Mouse (Mus musculus) ES-Bruce4 (cell line): Measurements from ENCODE around the gene Olfr648. TPM values are rescaled to one million over a fixed set of nuclear protein-coding genes. Genes with fewer than 3 reads are reported as not detected.

Experiments used
- H3K27ac ChIP-seq: 2 replicates; pipeline ENCODE4 v1.5.1; 2012; ENCODE audit warnings: low read length, inconsistent platforms; ENCODE audit not compliant: insufficient read depth
- H3K27me3 ChIP-seq: 2 replicates; pipeline ENCODE4 v1.6.1; 2012; ENCODE audit warnings: mild to moderate bottlenecking, low read length, inconsistent platforms; ENCODE audit not compliant: control insufficient read depth, poor library complexity, insufficient read depth, severe bottlenecking
- H3K36me3 ChIP-seq: 2 replicates; pipeline ENCODE4 v1.6.1; 2012; ENCODE audit warnings: inconsistent platforms, mild to moderate bottlenecking, low read length, moderate library complexity; ENCODE audit not compliant: control insufficient read depth, poor library complexity, insufficient read depth, severe bottlenecking
- H3K4me1 ChIP-seq: one replicate; pipeline ENCODE4 v1.8.1; 2011; ENCODE audit warnings: low read length; ENCODE audit not compliant: control insufficient read depth, insufficient read depth
- H3K4me3 ChIP-seq: 2 replicates; pipeline ENCODE4 v1.5.1; 2011; ENCODE audit warnings: low read depth, mild to moderate bottlenecking, low read length
- H3K9ac ChIP-seq: 2 replicates; pipeline ENCODE4 v1.6.1; 2012; ENCODE audit warnings: low read depth, mild to moderate bottlenecking, inconsistent platforms; ENCODE audit not compliant: poor library complexity, severe bottlenecking
- H3K9me3 ChIP-seq: replicated peaks from 2 replicates; pipeline ENCODE4 v1.6.1; 2012; ENCODE audit warnings: mild to moderate bottlenecking, low read length, inconsistent platforms; ENCODE audit not compliant: control insufficient read depth, poor library complexity, insufficient read depth, severe bottlenecking
- CTCF ChIP-seq: IDR thresholded peaks from one replicate; pipeline ENCODE4 v1.8.1; 2011; ENCODE audit warnings: low read depth, low read length
- EP300 ChIP-seq: IDR thresholded peaks from 2 replicates; pipeline ENCODE4 v1.6.1; 2011; ENCODE audit warnings: low read depth, low read length; ENCODE audit not compliant: insufficient read depth
- POLR2A ChIP-seq: IDR thresholded peaks from one replicate; pipeline ENCODE4 v1.8.1; 2011; ENCODE audit warnings: low read length; ENCODE audit not compliant: insufficient read depth
- polyA plus RNA-seq: library from polyadenylated mRNA; stranded (reverse); fragments of >200 nt; gene quantifications from 2 replicates; pipeline ENCODE4 v1.2.4, GENCODE M21; 2011; ENCODE audit warnings: low read depth; ENCODE audit not compliant: missing spikeins, insufficient read depth, insufficient read length

The Olfr648 gene
- polyA plus RNA-seq, 1 experiment, result not detected

DNA sequence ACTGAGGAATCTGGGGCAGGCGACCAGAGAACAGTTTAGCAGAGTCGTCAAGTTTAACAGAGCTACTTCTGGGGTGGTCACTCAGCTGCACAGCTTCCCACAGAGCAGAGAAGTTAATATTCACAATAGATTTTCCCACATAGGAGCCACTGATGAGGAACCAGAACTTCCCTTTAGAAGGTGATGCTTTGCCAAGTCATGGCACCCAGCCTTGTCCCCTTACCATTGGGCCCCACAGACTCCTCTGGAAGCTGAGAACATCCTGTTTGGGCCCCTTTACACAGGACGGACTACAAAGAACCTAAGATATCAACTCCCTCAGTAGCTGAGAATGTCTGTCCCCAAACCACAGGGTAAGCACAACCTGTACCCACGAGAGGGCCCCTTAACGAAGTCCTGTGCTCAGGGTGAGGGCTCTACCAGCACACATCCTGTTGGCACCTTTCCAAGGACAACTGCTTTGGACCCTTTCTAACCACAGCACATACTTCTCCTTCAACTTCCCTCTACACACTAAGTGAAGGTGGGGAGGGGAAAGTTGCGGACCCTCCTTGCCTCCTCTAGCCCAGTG, 13.5 kb downstream of the Olfr648 start:
- TF ChIP-seq CTCF, result no peak
- TF ChIP-seq POLR2A, result no peak
- no peak for TF ChIP-seq EP300
- Histone ChIP-seq H3K9ac (no peak overlapping the region), H3K36me3 (no peaks in the 10 kb centered on the region), H3K4me3 (no peak overlapping the region), H3K9me3 (no peaks in the 10 kb centered on the region), H3K4me1 (no peaks in the 10 kb centered on the region), H3K27ac (no peak overlapping the region), H3K27me3 (no peaks in the 10 kb centered on the region)

DNA sequence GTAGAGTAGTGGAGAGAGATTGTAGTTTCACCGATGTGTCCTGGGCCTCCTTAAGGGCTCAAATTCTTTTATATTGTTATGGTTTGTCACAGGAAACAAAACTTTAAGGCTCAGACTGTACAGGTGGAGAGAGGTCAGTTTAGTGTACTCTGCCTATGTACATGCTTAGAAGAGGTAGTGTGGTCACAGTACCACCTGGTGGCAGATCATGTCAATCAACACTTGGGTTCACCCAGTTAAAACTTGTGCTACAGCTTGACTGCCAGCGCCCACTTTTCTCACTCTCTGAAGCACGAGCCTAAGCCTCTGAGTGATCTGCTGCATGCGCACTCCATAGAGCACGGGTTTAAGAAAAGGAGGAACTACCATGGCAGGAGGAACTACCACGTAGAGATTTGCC, 16.1 kb downstream of the Olfr648 start:
- no peaks in the 10 kb centered on the region for H3K27me3 ChIP-seq
- no peak overlapping the region for H3K27ac ChIP-seq
- H3K4me1 ChIP-seq, result no peaks in the 10 kb centered on the region
- TF ChIP-seq EP300, result no peak
- TF ChIP-seq CTCF, result no peak
- TF ChIP-seq POLR2A, result no peak
- H3K4me3 ChIP-seq, result no peak overlapping the region
- H3K36me3 ChIP-seq, result no peaks in the 10 kb centered on the region
- H3K9ac ChIP-seq, result no peak overlapping the region
- H3K9me3 ChIP-seq, result no peaks in the 10 kb centered on the region

DNA sequence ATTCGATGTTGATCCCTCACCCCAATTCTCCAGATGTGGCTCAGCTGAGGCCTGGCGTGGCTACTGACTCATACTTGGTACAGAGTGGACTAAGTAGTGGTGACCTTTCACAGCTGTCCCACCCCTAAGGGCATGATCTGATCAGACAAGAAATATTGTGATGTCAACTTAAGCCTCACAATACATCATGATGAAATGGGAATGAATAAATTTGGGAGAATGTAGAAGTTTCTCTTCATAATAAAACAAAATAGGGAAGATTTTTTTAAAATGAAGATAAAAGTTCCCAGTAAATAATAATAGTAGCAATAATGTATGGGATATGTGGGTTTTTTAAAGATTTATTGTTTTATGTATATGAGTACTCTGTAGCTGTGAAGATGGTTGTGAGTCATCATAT, 32.7 kb downstream of the Olfr648 start, which contains the start of gene Ubqlnl:
Ubqlnl (minus strand) TSS at position 101 of the 400 bp plus-strand sequence.
- H3K4me3 ChIP-seq, result no peak within 1 kb of the TSS
- TF ChIP-seq POLR2A (no peak), EP300 (no peak), CTCF (no peak)
- H3K36me3 ChIP-seq, result no peaks in the 10 kb centered on the region
- H3K9ac ChIP-seq, result no peak within 1 kb of the TSS
- H3K27me3 ChIP-seq, result no peaks in the 10 kb centered on the region
- no peaks in the 10 kb centered on the region for H3K9me3 ChIP-seq
- no peaks in the 10 kb centered on the region for H3K4me1 ChIP-seq
- no peak within 1 kb of the TSS for H3K27ac ChIP-seq

DNA sequence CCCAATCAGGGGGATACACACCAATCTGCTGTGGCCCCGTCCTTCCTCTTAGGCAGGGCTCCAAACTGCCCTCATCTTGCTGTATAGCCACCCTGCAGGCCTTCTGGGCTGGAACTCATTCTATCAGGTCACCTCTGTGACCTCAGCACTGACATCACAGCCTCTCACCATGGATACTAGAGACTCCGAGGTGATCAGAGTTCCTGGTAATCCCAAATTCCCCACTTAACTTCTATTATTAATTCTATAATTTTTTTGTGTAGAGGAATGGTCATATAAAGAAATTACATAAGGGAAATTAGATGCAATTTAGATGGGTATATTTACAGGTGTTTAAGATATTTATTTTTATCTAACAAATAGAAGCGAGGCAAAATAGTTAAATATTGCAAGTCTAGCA, 40.0 kb downstream of the Olfr648 start, which contains the start of gene Ubqln3:
Ubqln3 (minus strand) TSS at position 101 of the 400 bp plus-strand sequence.
- H3K4me1 ChIP-seq, result no peaks in the 10 kb centered on the region
- no peaks in the 10 kb centered on the region for H3K9me3 ChIP-seq
- no peaks in the 10 kb centered on the region for H3K27me3 ChIP-seq
- no peak within 1 kb of the TSS for H3K4me3 ChIP-seq
- H3K36me3 ChIP-seq, result no peaks in the 10 kb centered on the region
- H3K9ac ChIP-seq, result no peak within 1 kb of the TSS
- H3K27ac ChIP-seq, result no peak within 1 kb of the TSS
- TF ChIP-seq CTCF (no peak), POLR2A (no peak), EP300 (no peak)

DNA sequence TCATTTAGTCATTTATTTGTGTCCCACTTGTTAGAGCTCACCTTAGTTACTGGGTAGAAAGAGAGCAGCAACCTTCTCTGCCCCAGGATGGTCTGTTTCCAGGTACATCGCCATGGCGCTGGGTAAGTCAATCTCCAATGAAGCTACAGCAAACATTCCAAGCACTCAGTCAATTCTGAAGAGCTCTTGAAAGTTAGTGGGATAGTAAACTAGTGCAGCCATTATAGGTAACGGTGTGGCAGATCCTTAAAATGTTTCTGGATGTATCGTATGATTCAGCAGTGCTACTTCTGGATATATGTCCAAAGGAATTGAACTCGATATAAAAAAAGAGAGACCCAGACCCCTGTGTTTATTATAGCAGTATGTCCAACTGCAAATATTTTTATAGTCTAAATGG, 45.9 kb downstream of the Olfr648 start, which contains the start of gene Olfr643:
Olfr643 (minus strand) TSS at position 101 of the 400 bp plus-strand sequence.
- no peak within 1 kb of the TSS for H3K9ac ChIP-seq
- no peak within 1 kb of the TSS for H3K27ac ChIP-seq
- no peak for TF ChIP-seq POLR2A
- no peak for TF ChIP-seq EP300
- TF ChIP-seq CTCF, result no peak
- H3K27me3 ChIP-seq, result no peaks in the 10 kb centered on the region
- no peaks in the 10 kb centered on the region for H3K4me1 ChIP-seq
- H3K9me3 ChIP-seq, result no peaks in the 10 kb centered on the region
- H3K4me3 ChIP-seq, result no peak within 1 kb of the TSS
- H3K36me3 ChIP-seq, result no peaks in the 10 kb centered on the region

DNA sequence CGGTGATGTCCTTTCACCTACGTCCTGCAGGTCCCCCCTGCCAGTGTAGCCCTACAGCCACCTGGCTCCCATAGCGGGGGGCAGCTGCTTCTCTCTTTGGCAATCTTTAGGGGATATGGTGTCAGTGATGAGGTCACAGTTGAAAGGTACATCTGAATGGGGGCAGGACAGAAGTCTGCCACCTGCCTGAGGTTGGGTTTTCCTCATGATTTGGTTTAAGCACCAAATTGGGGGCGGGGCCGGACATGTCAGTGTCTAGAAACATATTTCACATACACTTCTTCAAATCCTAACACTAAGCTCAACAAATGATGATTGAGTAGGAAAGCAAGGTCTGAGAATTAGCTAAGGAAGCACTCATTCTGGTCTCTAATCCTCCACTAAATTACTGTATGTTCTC, 53.5 kb downstream of the Olfr648 start, which contains the start of gene Ubqln5:
Ubqln5 (minus strand) TSS at position 101 of the 400 bp plus-strand sequence.
- Histone ChIP-seq H3K9ac (no peak within 1 kb of the TSS), H3K9me3 (no peaks in the 10 kb centered on the region), H3K36me3 (no peaks in the 10 kb centered on the region), H3K27me3 (no peaks in the 10 kb centered on the region), H3K4me1 (no peaks in the 10 kb centered on the region), H3K4me3 (no peak within 1 kb of the TSS), H3K27ac (no peak within 1 kb of the TSS)
- TF ChIP-seq EP300, result no peak
- TF ChIP-seq CTCF, result no peak

Other genes with a start within 250 kb of the Olfr648 start
- gene Olfr632, start 249.0 kb downstream of the Olfr648 start, polyA plus RNA-seq, result not detected in 2 replicates
- not detected in 2 replicates for gene Olfr633, start 239.0 kb downstream of the Olfr648 start, polyA plus RNA-seq
- gene Olfr635, start 212.2 kb downstream of the Olfr648 start, polyA plus RNA-seq, result 0.08 and 0.13 TPM in 2 replicates
- not detected in 2 replicates for gene Olfr638, start 184.6 kb downstream of the Olfr648 start, polyA plus RNA-seq
- not detected in 2 replicates for gene Olfr639, start 166.1 kb downstream of the Olfr648 start, polyA plus RNA-seq
- not detected in 2 replicates for gene Olfr640, start 157.8 kb downstream of the Olfr648 start, polyA plus RNA-seq
- gene Olfr641, start 147.9 kb downstream of the Olfr648 start, polyA plus RNA-seq, result not detected in 2 replicates
- 0.14 TPM in 1 of 2 replicates, not detected in the other for gene Olfr642, start 130.7 kb downstream of the Olfr648 start, polyA plus RNA-seq
- gene 4930516K23Rik, start 121.9 kb downstream of the Olfr648 start, polyA plus RNA-seq, result not detected in 2 replicates
- gene Olfr644, start 111.5 kb downstream of the Olfr648 start, polyA plus RNA-seq, result not detected in 2 replicates
- not detected in 2 replicates for gene Olfr645, start 97.9 kb downstream of the Olfr648 start, polyA plus RNA-seq
- gene Olfr646, start 78.5 kb downstream of the Olfr648 start, polyA plus RNA-seq, result not detected in 2 replicates
- gene Ubqln5, start 53.6 kb downstream of the Olfr648 start, polyA plus RNA-seq, result not detected in 2 replicates
- not detected in 2 replicates for gene Olfr643, start 46.0 kb downstream of the Olfr648 start, polyA plus RNA-seq
- not detected in 2 replicates for gene Ubqln3, start 40.1 kb downstream of the Olfr648 start, polyA plus RNA-seq
- gene Ubqlnl, start 32.8 kb downstream of the Olfr648 start, polyA plus RNA-seq, result not detected in 2 replicates
- gene Olfm5, start 18.6 kb downstream of the Olfr648 start, polyA plus RNA-seq, result not detected in 2 replicates
- gene Olfr649, start 12.6 kb upstream of the Olfr648 start, polyA plus RNA-seq, result not detected in 2 replicates
- 119 and 128 TPM in 2 replicates for gene Trim6, start 35.4 kb upstream of the Olfr648 start, polyA plus RNA-seq
- gene Trim34a, start 61.1 kb upstream of the Olfr648 start, polyA plus RNA-seq, result 10.6 and 11.6 TPM in 2 replicates
- 1.2 and 2.5 TPM in 2 replicates for gene Trim5, start 104.7 kb upstream of the Olfr648 start, polyA plus RNA-seq
- 25.3 and 26.2 TPM in 2 replicates for gene Trim12a, start 132.1 kb upstream of the Olfr648 start, polyA plus RNA-seq
- not detected in 2 replicates for gene Trim34b, start 146.1 kb upstream of the Olfr648 start, polyA plus RNA-seq
- 16.0 and 16.3 TPM in 2 replicates for gene Trim12c, start 170.0 kb upstream of the Olfr648 start, polyA plus RNA-seq
- not detected in 2 replicates for gene Trim30b, start 186.5 kb upstream of the Olfr648 start, polyA plus RNA-seq
- not detected in 2 replicates for gene Trim30c, start 217.4 kb upstream of the Olfr648 start, polyA plus RNA-seq